Comparison of ENCODE assay signal across 8 mouse cellular contexts in genomic region chr3:26834178-26835050, GRCm38 (mm10).
DNase-seq lines count a peak whose midpoint lies in the region; ATAC-seq lines count a peak whose summit lies in the region.

No protein-coding gene starts in this region.

- ATAC-seq in CD4-positive, CD25-positive, alpha-beta regulatory T cell, adult 4 months, result no peak

- intact Hi-C loops in left cerebral cortex, postnatal 10 days (cut with DNase I), result loop anchor here (5.0 to 10.0 kb wide), 2 partner anchors 360 to 502 kb away; partner anchors contain the start of gene Nlgn1

- DNase-seq in layer of hippocampus, adult 11-12 months (ENCODE audit: low spot score), result peak; percentile 52
- no peak for DNase-seq in layer of hippocampus, adult 9-10 months (ENCODE audit: low spot score)
- peak; percentile 8 to 13 for DNase-seq in adrenal gland, postnatal 36 days
- peak; percentile 43 for DNase-seq in forelimb bud, embryonic 11.5 days (ENCODE audit: low read depth, low spot score)
- DNase-seq in left cerebral cortex, postnatal 10 days (ENCODE audit: extremely low spot score in 1 of 2, low spot score in 2 of 2), result peak; percentile 39 to 45
- DNase-seq in right cerebral cortex, adult 18-20 months, result peak; percentile 53
- DNase-seq in thymus, postnatal 36 days, result no peak

Comparison
In these comparisons a context has a peak if more than half of its experiments do, and no peak if none do; other contexts are left out.
1. DNase-seq: peak in layer of hippocampus, adult 11-12 months (single experiment), adrenal gland, postnatal 36 days (2 of 2), forelimb bud, embryonic 11.5 days (single experiment), left cerebral cortex, postnatal 10 days (2 of 2) and right cerebral cortex, adult 18-20 months (single experiment); none in layer of hippocampus, adult 9-10 months (single experiment) and thymus, postnatal 36 days (0 of 2).